Mouse (Mus musculus): ENCODE results near the gene Slc29a2.

DNA sequence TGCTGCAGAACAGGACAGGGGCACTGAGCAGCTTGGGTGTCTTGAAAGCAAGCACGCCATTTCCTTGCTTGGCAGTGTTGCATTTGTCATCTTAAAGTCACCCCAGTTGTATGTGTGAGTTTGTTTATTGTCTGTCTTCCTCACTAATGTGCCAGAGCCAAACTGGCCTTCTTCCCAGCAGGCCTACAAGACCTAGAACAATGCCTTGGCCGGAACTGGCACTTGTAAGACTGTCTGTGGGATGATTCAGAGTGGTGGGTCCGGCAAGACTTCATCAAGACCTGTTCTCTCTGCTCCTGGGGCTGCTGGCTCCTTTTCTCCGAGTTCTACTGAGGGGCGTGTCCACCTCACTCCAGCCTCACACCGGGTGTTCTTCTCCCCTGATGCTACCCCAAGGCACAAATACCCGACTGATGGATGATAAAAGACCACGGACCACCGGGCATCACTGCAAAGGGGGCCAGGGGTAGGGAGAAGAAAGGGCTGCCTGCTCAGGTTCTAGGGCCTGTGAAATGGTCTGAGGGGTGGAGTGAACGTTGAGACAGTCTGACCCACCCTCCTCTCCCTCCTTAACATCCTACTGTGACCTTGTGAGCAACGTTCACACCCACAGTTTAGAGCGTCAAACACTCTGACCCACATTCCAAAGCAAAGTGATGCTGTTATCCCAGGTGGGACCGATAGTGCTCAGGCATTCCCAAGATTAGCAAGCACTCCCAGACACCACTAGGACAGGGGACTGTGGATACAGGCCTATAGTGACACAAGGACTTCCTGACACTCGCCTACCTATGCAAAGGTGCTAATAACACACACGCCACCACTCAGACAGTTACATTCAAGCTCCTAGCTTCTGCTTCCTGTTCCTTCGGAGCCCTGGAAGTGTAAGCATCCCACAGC lies 34.5 kb downstream of the Slc29a2 start:
- no peak for TF ChIP-seq CTCF (IDR thresholded peaks at IDR 0.05; ENCODE audit: borderline replicate concordance, insufficient read depth, low read length)
- TF ChIP-seq POLR2A (IDR thresholded peaks at IDR 0.05; ENCODE audit: low read depth, low read length): peak; percentile 56
